Mouse (Mus musculus): Measurements from ENCODE around the gene Map2k7.

DNA sequence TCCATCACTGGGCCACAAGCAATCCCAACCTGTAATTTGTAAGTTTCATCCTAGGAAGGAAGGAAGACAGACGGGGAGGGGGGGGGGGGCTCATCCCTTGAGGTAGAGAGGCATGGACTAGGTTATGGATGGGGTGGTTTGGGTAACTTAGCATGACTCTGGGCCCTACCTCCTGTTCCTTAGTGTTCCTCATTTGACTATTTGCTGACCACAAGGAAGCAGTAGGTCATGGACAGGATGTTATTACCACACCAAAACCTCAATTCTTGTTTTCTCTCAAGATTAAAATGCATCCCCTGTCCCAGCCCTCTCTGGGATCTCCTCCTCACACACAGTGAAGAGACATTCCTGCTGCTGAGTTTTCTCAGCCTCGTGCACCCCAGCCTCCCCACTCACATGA is 37.2 kb upstream of the Map2k7 start:
- TF ChIP-seq CTCF (IDR thresholded peaks at IDR 0.05; ENCODE audit: extremely low read depth, insufficient read depth, insufficient read length, insufficient replicate concordance): no peak
- no peak for TF ChIP-seq POLR2A (IDR thresholded peaks at IDR 0.05; ENCODE audit: low read depth, low read length)

Measured in spleen, adult 2 months (tissue).